Mouse (Mus musculus) hindbrain, embryonic 13.5 days (tissue): ENCODE measurements around the gene Dlx2. TPM values are rescaled to one million over a fixed set of nuclear protein-coding genes. Genes with fewer than 3 reads are reported as not detected.
A peak's percentile ranks its signal among the peaks of the same experiment; 100 is the strongest.

Experiments used
- ATAC-seq: fragments of 200-750 bp; cut with Nextera tagmentation; 2 replicates; pipeline ENCODE4 v1.8.0; 2017; ENCODE audit warnings: moderate TSS enrichment; ENCODE audit not compliant: low FRiP score
- H3K27ac ChIP-seq: fragments of 300-500 bp; sonication (generic); 2 replicates; pipeline ENCODE4 v1.5.1; 2015; ENCODE audit warnings: inconsistent platforms, mild to moderate bottlenecking, moderate library complexity
- H3K27me3 ChIP-seq: fragments of 300-500 bp; sonication (generic); 2 replicates; pipeline ENCODE4 v1.6.1; 2015; ENCODE audit warnings: mild to moderate bottlenecking, inconsistent platforms
- H3K36me3 ChIP-seq: fragments of 300-500 bp; sonication (generic); 2 replicates; pipeline ENCODE4 v1.6.1; 2015; ENCODE audit warnings: mild to moderate bottlenecking, inconsistent platforms
- H3K4me1 ChIP-seq: fragments of 300-500 bp; sonication (generic); replicated peaks from 2 replicates; pipeline ENCODE4 v1.6.1; 2015; ENCODE audit warnings: inconsistent platforms
- H3K4me2 ChIP-seq: fragments of 300-500 bp; sonication (generic); 2 replicates; pipeline ENCODE4 v1.6.1; 2015; ENCODE audit warnings: inconsistent platforms, mild to moderate bottlenecking, moderate library complexity
- H3K4me3 ChIP-seq: fragments of 300-500 bp; sonication (generic); 2 replicates; pipeline ENCODE4 v1.5.1; 2015; ENCODE audit warnings: mild to moderate bottlenecking, inconsistent platforms
- H3K9ac ChIP-seq: fragments of 300-500 bp; sonication (generic); 2 replicates; pipeline ENCODE4 v1.6.1; 2015; ENCODE audit warnings: mild to moderate bottlenecking, inconsistent platforms
- H3K9me3 ChIP-seq: fragments of 300-500 bp; sonication (generic); 2 replicates; pipeline ENCODE4 v1.6.1; 2016; ENCODE audit warnings: inconsistent platforms
- WGBS: fragments of 180-500 bp; shearing (Covaris S2); methylation state at CpG from one replicate; pipeline ENCODE4 v1.1.7; 2015; 5-methylcytosine and 5-hydroxymethylcytosine counted together
- polyA plus RNA-seq: library from polyadenylated mRNA; unstranded; fragments of >200 nt; fragmentation: Nextera tagmentation; extraction: Ambion mirVana; gene quantifications from 2 replicates; pipeline ENCODE4 v1.2.1, GENCODE M21; 2015

Dlx2 gene
- polyA plus RNA-seq, 1 experiment from 2014 or later = 0.51 TPM

DNA sequence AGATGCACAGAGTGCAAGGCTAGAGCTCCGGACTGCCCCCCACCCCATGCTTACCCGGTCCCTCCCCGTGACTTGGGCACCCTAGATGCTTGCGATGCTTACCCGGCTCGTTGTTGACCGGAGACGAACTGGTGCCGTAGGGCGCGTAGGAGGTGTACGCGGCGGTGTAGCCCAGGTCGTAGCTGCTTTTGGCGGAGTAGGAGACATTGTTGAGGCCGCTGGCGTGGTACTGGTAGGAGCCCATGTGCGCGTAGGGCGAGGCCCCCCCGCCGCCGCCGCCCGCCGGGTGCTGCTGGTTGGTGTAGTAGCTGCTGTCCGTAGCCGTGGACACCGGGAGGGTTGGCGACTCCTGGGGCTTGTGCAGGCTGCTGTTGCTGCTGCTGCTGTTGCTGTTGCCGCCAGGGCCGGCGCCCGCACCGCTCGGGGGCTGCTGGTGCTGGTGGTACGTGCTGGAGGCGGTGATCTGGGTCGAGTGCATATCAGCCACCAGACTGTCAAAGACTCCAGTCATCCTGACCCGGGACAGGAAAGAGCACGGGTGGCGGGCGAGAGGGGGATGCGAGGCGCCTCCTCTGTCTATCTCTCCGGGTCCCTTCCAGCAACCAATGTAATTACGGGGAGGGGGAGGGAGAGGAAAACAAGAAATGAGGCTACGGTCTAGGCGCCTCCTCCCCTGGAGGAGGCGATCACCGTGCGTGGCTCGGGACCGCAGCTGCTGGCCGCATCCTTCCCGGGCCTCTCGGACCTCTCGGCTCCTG, 493 bp downstream of the Dlx2 start:
- Histone ChIP-seq H3K27ac (no peak overlapping the region), H3K36me3 (no peaks in the 10 kb centered on the region), H3K9me3 (no peaks in the 10 kb centered on the region), H3K9ac (peak overlapping the region; percentile 56; the same call in 1 of the 2 replicates), H3K27me3 (peaks cover 91% of the 10 kb centered on the region), H3K4me3 (peak overlapping the region; percentile 46), H3K4me2 (peak overlapping the region; percentile 87), H3K4me1 (peaks cover 28% of the 10 kb centered on the region)
- under 1% methylated on average over 55 of the region's 59 CpGs for WGBS
- peak; percentile 57 for ATAC-seq

DNA sequence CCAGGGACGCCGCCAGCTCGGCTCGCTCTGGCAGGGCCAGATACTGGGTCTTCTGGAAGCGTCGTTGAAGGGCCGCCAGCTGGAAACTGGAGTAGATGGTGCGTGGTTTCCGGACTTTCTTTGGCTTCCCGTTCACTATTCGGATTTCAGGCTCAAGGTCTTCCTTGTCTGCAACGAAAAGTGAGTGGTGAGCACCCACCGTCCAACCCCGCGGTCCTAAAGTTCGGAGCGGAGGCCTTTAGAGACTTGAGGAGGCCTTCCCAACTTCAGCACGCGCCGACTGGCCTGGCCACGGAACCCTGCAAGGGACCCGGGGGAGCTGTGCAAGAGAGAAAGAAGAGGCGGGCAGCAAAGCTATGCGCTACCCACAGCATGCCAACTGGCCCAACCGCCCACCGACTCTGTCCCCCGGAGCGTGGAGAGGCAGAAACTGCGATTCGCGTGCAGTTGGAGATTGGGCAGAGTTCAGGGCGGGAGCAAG, 1.1 kb downstream of the Dlx2 start:
- Histone ChIP-seq H3K4me1 (peaks cover 28% of the 10 kb centered on the region), H3K9ac (no peak overlapping the region), H3K4me2 (peak overlapping the region; percentile 87), H3K9me3 (no peaks in the 10 kb centered on the region), H3K27me3 (peaks cover 92% of the 10 kb centered on the region), H3K36me3 (no peaks in the 10 kb centered on the region), H3K27ac (no peak overlapping the region), H3K4me3 (peak overlapping the region; percentile 46)
- WGBS = 1% methylated on average over 32 of the region's 32 CpGs
- ATAC-seq = 0 out of 2 replicates have a peak, but pooled peaks have one; percentile 9

DNA sequence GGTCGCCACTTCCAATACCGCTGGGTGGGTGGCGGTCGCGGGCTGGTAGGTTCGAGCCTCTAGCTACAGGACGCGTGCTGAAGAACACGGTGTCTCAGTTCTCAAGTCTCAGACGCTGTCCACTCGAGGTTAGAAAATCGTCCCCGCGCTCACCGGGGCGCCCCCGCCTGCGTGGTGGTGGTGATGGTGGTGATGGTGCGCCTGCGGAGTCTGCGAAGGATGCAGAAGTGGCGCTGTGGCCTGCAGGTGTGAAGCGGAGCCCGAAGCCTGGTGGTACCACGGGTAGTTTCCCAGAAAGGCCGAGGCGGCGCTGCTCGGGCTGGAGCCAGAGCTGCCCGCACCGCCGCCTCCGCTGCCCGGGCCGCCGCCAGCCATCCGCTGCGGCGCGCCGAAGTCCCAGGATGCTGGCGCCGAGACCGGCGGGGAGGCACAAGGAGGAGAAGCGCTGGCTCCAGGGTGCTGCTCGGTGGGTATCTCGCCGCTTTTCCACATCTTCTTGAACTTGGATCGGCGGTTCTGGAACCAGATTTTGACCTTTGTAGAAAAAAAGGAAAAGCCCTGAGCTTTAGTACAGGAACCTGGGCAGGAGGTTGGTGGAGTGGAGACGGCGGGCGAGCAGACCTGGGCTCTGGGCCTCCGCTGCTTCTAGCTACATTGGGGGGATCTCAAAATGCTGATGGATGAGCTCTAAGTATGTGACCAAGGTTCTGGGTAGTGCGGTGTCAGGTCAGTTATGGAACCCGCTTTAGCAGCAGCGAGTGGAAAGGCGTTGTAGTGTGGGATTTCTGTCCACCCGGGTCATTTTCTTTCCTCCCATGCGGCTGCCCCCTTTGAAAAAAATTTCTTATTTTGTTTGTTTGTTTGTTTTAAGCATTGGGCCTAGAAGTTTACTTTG, 1.9 kb downstream of the Dlx2 start:
- 1% methylated on average over 61 of the region's 61 CpGs for WGBS
- no peak overlapping the region for H3K27ac ChIP-seq
- H3K36me3 ChIP-seq = no peaks in the 10 kb centered on the region
- ATAC-seq = no peak
- 0 out of 2 replicates have a peak overlapping the region, but pooled peaks have one; percentile 87 for H3K4me2 ChIP-seq
- peaks cover 92% of the 10 kb centered on the region for H3K27me3 ChIP-seq
- H3K9me3 ChIP-seq = no peaks in the 10 kb centered on the region
- peaks cover 28% of the 10 kb centered on the region for H3K4me1 ChIP-seq
- H3K4me3 ChIP-seq = peak overlapping the region; percentile 46
- H3K9ac ChIP-seq = no peak overlapping the region

DNA sequence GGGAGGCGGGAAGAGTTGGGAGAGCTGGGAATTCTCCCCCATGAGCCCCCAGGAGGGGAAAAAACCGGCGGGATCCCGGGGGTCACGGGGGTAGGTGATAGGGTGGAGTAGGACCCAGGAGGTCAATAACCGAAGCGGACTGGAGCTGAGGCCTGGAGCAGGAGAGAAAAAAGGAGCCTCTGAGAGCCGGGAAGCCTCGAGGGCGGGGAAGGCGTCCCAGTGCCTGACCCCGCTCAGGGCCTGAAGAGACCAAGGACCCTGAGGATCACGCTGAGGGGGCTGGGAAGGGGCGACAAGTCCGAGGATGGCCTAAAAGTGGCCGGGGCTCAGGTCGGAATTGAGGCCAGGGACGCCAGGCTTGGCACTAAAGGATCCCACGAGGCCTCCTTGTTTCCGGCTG, 2.6 kb downstream of the Dlx2 start:
- Histone ChIP-seq H3K9me3 (no peaks in the 10 kb centered on the region), H3K36me3 (no peaks in the 10 kb centered on the region), H3K9ac (no peak overlapping the region), H3K4me1 (peaks cover 31% of the 10 kb centered on the region), H3K27ac (no peak overlapping the region), H3K4me2 (no peak overlapping the region), H3K27me3 (peaks cover 92% of the 10 kb centered on the region), H3K4me3 (peak overlapping the region; percentile 19; the same call in 1 of the 2 replicates)
- WGBS = 2% methylated on average over 20 of the region's 20 CpGs
- no peak for ATAC-seq

DNA sequence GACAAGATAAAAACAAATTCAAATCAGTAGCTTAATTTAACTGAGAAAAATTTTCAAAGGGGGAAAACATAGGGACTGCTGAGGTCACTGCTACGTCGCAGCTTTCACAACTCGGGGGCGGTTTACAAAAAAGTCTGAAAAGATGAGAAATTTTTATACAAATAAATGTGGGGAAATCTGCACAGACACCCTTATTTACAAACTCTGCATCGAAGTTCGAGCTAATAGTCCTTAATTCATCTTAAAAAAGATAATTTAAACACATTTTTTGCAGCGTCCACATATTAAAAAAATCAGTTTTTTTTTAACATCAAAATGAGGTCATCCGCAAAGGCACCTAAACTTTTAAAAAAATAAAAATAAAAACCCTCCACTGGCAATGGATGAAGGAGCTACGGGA, 3.0 kb downstream of the Dlx2 start:
- Histone ChIP-seq H3K27ac (no peak overlapping the region), H3K4me3 (peak overlapping the region; percentile 19; the same call in 1 of the 2 replicates)
- under 1% methylated on average over 9 of the region's 9 CpGs for WGBS

DNA sequence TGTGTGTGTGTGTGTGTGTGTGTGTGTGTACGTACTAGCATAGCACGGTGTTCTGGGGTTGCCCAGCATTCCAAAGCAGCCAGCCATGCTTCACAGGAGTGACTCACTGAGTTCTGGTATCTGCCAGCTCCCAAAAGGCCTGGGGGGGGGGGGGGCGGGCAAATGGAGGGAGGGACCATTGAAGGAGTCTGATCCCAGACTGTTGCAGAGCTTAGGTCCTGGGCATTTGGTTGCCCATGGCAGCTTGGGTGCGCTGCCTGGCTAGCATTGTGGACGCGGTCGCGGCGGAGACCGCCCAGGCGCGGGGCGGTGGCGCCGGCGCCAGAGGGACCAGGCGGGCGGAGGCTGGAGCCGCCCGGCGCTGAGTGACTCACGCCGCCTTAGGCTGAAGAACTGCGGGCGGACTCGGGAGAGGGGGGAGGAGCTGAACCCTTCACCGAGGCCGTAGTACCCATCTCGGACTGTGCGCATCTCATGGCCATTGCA, 3.7 kb downstream of the Dlx2 start:
- peaks cover 92% of the 10 kb centered on the region for H3K27me3 ChIP-seq
- WGBS = under 1% methylated on average over 28 of the region's 30 CpGs
- H3K4me3 ChIP-seq = no peak overlapping the region
- 0 out of 2 replicates have a peak overlapping the region, but pooled peaks have one; percentile 15 for H3K4me2 ChIP-seq
- no peak overlapping the region for H3K27ac ChIP-seq
- no peaks in the 10 kb centered on the region for H3K9me3 ChIP-seq
- H3K9ac ChIP-seq = no peak overlapping the region
- peaks cover 31% of the 10 kb centered on the region for H3K4me1 ChIP-seq
- H3K36me3 ChIP-seq = no peaks in the 10 kb centered on the region
- ATAC-seq = 0 out of 2 replicates have a peak, but pooled peaks have one; percentile 33

More for the DNA sequence above, 3.0 kb downstream of the Dlx2 start:
- H3K27me3 ChIP-seq = peaks cover 92% of the 10 kb centered on the region
- no peak overlapping the region for H3K4me2 ChIP-seq
- ATAC-seq = no peak
- no peaks in the 10 kb centered on the region for H3K36me3 ChIP-seq
- H3K9ac ChIP-seq = no peak overlapping the region
- no peaks in the 10 kb centered on the region for H3K9me3 ChIP-seq
- peaks cover 31% of the 10 kb centered on the region for H3K4me1 ChIP-seq

DNA sequence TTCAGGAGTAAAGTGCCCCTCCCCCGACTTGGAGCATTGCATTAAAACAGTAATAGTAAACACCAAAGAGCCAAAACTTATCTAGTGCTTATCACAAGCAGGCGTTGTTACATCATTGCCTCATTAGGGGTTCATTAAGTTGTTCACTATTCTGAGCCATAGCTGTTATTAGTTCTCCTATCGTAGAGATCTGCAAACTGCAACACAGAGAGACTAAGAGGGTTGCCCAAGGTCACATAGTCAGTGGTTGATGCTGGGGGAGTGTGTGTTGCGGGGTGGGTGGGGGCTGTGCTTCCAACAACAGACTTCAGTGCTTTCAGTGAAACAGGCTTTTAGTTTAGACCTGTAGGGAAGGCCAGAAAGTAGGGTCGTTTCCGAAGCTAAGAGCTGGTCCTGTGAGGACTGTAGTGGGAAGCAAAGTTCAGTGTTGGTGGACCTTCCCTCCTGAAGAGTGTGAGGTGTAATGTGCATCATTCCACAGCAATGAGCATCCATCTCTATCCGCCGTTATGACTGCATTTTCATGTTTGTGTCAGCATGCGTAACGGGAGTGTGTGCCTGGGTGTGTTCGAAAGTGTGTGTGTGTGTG, 4.2 kb downstream of the Dlx2 start:
- no peak overlapping the region for H3K9ac ChIP-seq
- no peaks in the 10 kb centered on the region for H3K9me3 ChIP-seq
- H3K4me2 ChIP-seq = no peak overlapping the region
- WGBS = 3% methylated on average over 11 of the region's 11 CpGs
- no peak for ATAC-seq
- H3K27me3 ChIP-seq = peaks cover 96% of the 10 kb centered on the region
- no peak overlapping the region for H3K27ac ChIP-seq
- H3K4me3 ChIP-seq = no peak overlapping the region
- peaks cover 31% of the 10 kb centered on the region for H3K4me1 ChIP-seq
- no peaks in the 10 kb centered on the region for H3K36me3 ChIP-seq

DNA sequence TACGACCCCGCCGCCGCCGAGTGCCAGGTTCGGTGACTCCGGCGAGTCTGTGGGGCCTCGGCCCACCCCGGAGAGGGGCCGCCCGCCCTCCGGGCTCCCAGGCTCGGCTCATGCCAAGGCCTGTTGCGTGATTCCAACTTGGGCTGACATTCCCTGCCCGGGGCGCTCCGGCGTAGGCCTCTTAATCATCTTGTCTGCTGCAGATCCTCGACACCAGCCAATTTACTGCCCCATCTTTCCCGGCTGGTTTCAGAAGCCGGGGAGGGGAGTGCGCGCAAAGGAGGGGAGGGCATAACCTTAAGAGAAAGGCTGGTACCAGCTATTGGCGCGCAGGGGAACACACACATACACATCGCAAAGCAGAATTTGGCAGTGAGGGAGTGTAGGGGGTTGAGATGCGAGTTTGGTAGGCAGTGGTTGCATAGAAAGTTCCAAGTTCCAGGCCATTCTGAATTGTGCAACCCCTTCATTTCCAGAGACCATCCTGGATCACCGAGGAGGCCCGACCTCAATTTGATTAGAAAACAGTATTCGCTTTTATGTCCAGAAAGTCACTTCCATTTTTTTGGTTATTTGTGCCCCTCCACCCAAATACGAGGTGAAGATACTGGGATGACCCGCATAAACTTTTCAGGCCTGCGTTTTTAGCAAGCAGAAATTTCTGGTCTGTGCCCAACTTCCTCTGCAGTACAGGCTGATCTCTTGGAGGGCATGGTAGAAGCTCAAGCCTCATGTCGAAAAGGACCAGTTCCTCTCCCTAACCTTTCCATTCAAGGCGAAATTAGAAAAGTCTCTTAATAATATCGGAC, 4.9 kb downstream of the Dlx2 start:
- H3K4me1 ChIP-seq = peaks cover 27% of the 10 kb centered on the region
- peaks cover 96% of the 10 kb centered on the region for H3K27me3 ChIP-seq
- no peak overlapping the region for H3K4me3 ChIP-seq
- 1% methylated on average over 37 of the region's 37 CpGs for WGBS
- no peak overlapping the region for H3K9ac ChIP-seq
- ATAC-seq = no peak
- H3K9me3 ChIP-seq = no peaks in the 10 kb centered on the region
- H3K27ac ChIP-seq = no peak overlapping the region
- peak overlapping the region; percentile 23 for H3K4me2 ChIP-seq
- no peaks in the 10 kb centered on the region for H3K36me3 ChIP-seq

DNA sequence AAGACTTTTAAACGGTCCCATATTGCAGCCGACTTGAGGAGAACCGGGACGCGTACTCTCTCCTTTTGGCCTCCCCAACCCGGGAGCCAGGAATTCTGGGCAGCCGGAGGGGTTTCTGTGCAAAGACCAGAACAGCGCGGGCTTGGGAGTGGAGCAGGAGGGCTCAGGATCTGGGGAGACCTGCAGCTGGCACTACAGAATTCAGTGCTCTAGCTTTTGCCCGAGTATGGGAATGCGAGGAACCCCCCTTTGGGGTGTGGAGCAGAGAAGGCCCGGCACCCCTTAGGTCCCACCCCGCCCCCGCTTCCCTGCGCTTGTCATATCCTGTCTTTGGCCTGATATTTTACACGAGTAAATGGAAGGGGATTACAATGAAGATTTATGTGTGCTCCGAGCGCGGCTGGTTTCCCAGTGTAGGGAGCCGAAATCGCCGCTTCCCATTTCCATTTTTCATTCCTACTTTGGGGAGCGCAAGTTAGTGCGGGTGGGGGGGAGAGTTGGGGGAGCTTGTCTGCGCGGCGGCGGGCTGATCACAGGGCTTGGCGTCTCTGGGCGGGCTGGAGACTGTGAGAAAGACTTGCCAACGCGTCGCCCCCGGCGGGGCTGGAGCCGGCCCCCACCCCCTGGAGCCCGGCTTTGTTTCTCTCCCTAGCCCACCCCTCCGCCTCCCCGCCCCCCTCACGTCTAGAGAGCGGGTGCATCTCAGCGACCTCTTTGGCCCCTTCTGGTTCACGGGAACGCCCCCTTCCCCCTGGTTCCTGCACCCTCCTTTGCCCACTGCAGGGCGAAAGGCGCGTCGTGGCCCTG, 5.7 kb downstream of the Dlx2 start:
- H3K9ac ChIP-seq = no peak overlapping the region
- H3K27ac ChIP-seq = no peak overlapping the region
- H3K4me2 ChIP-seq = peak overlapping the region; percentile 23
- WGBS = under 1% methylated on average over 43 of the region's 48 CpGs
- H3K36me3 ChIP-seq = no peaks in the 10 kb centered on the region
- no peak for ATAC-seq
- H3K27me3 ChIP-seq = peaks cover 96% of the 10 kb centered on the region
- peak overlapping the region; percentile 7; the same call in 1 of the 2 replicates for H3K4me3 ChIP-seq
- H3K9me3 ChIP-seq = no peaks in the 10 kb centered on the region
- peaks cover 19% of the 10 kb centered on the region for H3K4me1 ChIP-seq

DNA sequence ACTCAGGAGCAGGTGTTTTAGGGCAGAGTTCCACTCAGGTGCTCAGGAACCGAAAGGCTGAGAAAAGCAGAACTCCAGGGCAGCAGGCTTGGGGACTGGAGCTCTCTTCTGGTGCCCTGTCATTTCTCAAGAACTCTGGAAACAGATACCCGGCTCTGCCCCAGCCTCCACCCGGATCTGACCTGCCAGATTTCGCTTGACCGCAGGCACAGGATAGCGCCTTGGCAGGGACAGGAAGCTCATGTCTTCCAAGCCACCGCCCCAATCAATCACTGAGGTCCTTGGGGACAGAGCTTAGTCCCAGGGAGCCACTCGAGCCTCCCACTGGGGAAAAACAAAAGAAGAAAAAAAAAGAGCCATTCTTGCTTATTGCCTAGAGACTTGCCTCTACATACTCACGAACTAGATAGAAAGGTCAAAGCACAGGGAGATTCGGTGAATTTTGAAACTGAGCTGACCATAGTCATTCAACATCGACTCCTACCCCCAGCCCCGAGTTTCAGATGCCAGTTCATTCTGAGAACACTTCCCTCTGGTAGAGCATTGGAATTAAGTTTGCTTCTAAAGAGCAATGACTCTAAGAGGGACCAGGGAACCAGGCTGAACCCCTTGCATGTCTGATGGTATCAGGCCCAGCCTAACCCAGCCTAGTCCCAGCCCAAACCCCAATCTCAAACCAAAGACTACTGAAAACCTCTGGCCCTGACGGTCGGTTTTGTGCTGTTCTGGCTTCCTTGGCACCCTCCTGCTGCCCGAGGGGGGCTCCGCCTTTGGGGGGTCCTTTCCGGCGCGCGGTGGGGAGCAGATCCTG, 12.1 kb downstream of the Dlx2 start:
- H3K27ac ChIP-seq = no peak overlapping the region
- under 1% methylated on average over 20 of the region's 20 CpGs for WGBS
- no peak overlapping the region for H3K4me3 ChIP-seq
- peaks cover 96% of the 10 kb centered on the region for H3K27me3 ChIP-seq
- H3K4me1 ChIP-seq = peaks cover 19% of the 10 kb centered on the region
- H3K4me2 ChIP-seq = no peak overlapping the region
- no peaks in the 10 kb centered on the region for H3K9me3 ChIP-seq
- no peak for ATAC-seq
- no peak overlapping the region for H3K9ac ChIP-seq
- H3K36me3 ChIP-seq = no peaks in the 10 kb centered on the region
